Mouse (Mus musculus): ENCODE measurements around the gene Fchsd2.

GRCm38 (mm10) chr7:101099981-101100380 is 7.3 kb downstream of the Fchsd2 start:
- TF ChIP-seq CTCF (conservative IDR thresholded peaks at IDR 0.05; ENCODE audit: low read length) (no peak), POU5F1 (IDR thresholded peaks at IDR 0.05; ENCODE audit: borderline replicate concordance, low read length) (no peak)
